Mouse (Mus musculus): ENCODE results near the gene Spata32. TPM values are rescaled to one million over a fixed set of nuclear protein-coding genes. Genes with fewer than 3 reads are reported as not detected.

Gene Spata32
- polyA plus RNA-seq, 1 experiment from 2014 or later: not detected

GRCm38 (mm10) chr11:103177216-103177615 is 41.0 kb downstream of the Spata32 start:
- no peak overlapping the region for H3K9ac ChIP-seq
- no peak overlapping the region for H3K4me2 ChIP-seq (replicated peaks)
- no peaks in the 10 kb centered on the region for H3K9me3 ChIP-seq
- no peak overlapping the region for H3K27ac ChIP-seq
- ATAC-seq: no peak
- no peaks in the 10 kb centered on the region for H3K36me3 ChIP-seq
- peaks cover 7% of the 10 kb centered on the region; the same call in 1 of the 2 replicates for H3K4me1 ChIP-seq (replicated peaks)
- no peak overlapping the region for H3K4me3 ChIP-seq (replicated peaks)
- peaks cover 9% of the 10 kb centered on the region for H3K27me3 ChIP-seq (replicated peaks)
- WGBS: 84% methylated on average over 5 of the region's 5 CpGs

DNA sequence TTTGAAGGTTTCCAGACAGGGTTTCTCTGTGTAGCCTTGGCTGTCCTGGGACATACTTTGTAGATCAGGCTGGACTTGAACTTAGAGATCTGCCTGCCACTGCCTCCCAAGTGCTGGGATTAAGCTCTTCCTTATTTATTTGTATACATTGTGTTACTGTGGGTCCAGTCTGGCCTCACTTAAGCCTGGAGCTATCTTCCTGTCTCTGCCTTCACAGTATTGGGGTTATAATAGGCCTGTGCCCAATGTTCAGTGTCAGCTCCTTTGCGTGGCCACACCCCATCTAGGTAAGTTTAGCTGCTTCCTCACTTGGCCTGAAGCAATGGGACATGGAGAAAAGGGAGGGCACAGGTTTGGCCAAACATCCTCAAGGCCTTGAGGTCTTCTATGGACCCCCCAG is 41.7 kb downstream of the Spata32 start:
- WGBS: 96% methylated on average over 1 of the region's 1 CpGs
- Histone ChIP-seq H3K4me2 (replicated peaks) (no peak overlapping the region), H3K27me3 (replicated peaks) (peaks cover 11% of the 10 kb centered on the region), H3K4me1 (replicated peaks) (0 out of 2 replicates have a peak, but pooled peaks cover 4% of the 10 kb centered on the region), H3K4me3 (replicated peaks) (no peak overlapping the region), H3K9me3 (no peaks in the 10 kb centered on the region), H3K9ac (no peak overlapping the region), H3K27ac (no peak overlapping the region), H3K36me3 (no peaks in the 10 kb centered on the region)
- ATAC-seq: no peak

- Histone ChIP-seq H3K27me3 (replicated peaks) (peaks cover 17% of the 10 kb centered on the region), H3K36me3 (no peaks in the 10 kb centered on the region), H3K9ac (no peak overlapping the region), H3K27ac (no peak overlapping the region), H3K4me3 (replicated peaks) (no peak overlapping the region), H3K4me1 (replicated peaks) (peaks cover 9% of the 10 kb centered on the region), H3K9me3 (no peaks in the 10 kb centered on the region), H3K4me2 (replicated peaks) (no peak overlapping the region)
- WGBS: 71% methylated on average over 14 of the region's 14 CpGs
- no peak for ATAC-seq
Observed at GRCm38 (mm10) chr11:103175688-103176442, 42.4 kb downstream of the Spata32 start.

DNA sequence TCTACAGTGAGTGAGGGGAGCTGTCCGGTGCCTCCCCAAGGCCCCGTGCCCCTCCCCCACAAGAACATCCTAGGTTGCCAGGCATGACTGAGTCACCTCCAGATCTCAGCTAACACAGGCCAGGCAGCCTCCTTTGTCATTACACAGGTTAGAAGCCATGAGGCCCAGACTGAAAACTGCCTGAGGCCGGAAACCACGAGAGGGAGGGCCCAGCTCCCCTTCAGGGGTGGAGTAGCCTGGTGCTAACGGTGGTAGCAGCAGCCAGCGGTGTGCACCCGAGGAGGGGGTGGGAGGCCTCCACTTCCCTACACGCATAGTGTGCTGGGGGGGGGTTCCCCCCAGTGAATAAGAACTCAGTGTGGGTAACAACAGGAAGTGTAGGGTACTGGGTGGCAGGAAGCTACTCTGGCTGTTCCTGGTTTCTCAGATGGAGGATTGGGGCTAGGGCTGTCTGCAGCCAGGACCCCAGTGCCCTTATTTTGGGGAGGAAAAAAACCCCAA is 43.3 kb downstream of the Spata32 start:
- no peak overlapping the region for H3K9ac ChIP-seq
- ATAC-seq: no peak

GRCm38 (mm10) chr11:103174411-103174832 is 43.8 kb downstream of the Spata32 start:
- H3K9ac ChIP-seq: no peak overlapping the region
- WGBS: 76% methylated on average over 5 of the region's 5 CpGs
- H3K4me3 ChIP-seq (replicated peaks): no peak overlapping the region
- no peaks in the 10 kb centered on the region for H3K36me3 ChIP-seq
- H3K4me1 ChIP-seq (replicated peaks): peaks cover 9% of the 10 kb centered on the region
- ATAC-seq: no peak
- H3K27ac ChIP-seq: no peak overlapping the region
- H3K27me3 ChIP-seq (replicated peaks): peaks cover 32% of the 10 kb centered on the region
- H3K9me3 ChIP-seq: no peaks in the 10 kb centered on the region
- H3K4me2 ChIP-seq (replicated peaks): no peak overlapping the region; the same call in 1 of the 2 replicates

More for the DNA sequence above, 43.3 kb downstream of the Spata32 start:
- H3K27ac ChIP-seq: no peak overlapping the region
- H3K4me3 ChIP-seq (replicated peaks): no peak overlapping the region
- H3K4me1 ChIP-seq (replicated peaks): peaks cover 9% of the 10 kb centered on the region
- WGBS: 42% methylated on average over 8 of the region's 8 CpGs
- H3K9me3 ChIP-seq: no peaks in the 10 kb centered on the region
- H3K36me3 ChIP-seq: no peaks in the 10 kb centered on the region
- no peak overlapping the region; the same call in 1 of the 2 replicates for H3K4me2 ChIP-seq (replicated peaks)
- peaks cover 27% of the 10 kb centered on the region for H3K27me3 ChIP-seq (replicated peaks)

- peaks cover 9% of the 10 kb centered on the region for H3K4me1 ChIP-seq (replicated peaks)
- no peaks in the 10 kb centered on the region for H3K36me3 ChIP-seq
- WGBS: 93% methylated on average over 11 of the region's 11 CpGs
- H3K27ac ChIP-seq: no peak overlapping the region
- no peak for ATAC-seq
- no peak overlapping the region for H3K9ac ChIP-seq
- H3K27me3 ChIP-seq (replicated peaks): peaks cover 34% of the 10 kb centered on the region
- H3K4me3 ChIP-seq (replicated peaks): no peak overlapping the region
- no peak overlapping the region for H3K4me2 ChIP-seq (replicated peaks)
- H3K9me3 ChIP-seq: no peaks in the 10 kb centered on the region
Observed at GRCm38 (mm10) chr11:103173771-103174344, 44.4 kb downstream of the Spata32 start.

- ATAC-seq: no peak
Observed at GRCm38 (mm10) chr11:103173041-103173770, 45.0 kb downstream of the Spata32 start.

DNA sequence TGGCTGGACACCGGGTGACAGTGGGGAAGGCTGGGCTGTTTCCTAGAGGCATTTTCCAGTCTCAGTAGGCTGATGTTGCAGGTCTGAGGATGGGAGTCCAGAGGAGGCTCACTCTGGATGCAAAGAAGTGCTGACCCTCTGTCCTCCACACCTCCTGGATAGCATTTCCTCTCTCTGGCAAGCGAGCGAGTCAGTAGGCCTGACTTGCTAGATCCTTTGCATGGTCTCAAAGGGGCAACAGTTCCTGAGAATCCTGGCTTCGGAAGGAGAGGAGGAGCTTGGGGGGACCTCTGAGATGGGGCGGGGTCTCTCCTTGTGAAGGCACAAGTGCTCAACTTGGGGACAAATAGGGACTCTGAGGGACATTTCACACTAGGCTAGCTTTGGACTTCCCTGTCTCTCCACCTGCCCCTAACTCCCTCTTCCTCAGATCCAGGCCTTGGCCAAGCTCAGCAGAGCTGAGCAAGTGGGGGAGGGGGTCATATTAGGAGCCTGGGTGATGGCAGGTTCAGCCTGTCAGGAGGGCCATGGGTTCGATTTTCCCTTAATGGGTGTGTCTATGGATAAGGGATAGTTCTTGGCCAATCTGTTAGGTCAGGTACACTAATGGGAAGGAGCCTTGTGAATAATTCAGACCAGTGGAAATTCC is 45.7 kb downstream of the Spata32 start:
- no peak for ATAC-seq
- Histone ChIP-seq H3K9me3 (no peaks in the 10 kb centered on the region), H3K4me2 (replicated peaks) (0 out of 2 replicates have a peak overlapping the region, but pooled peaks have one; percentile 97), H3K4me1 (replicated peaks) (peaks cover 9% of the 10 kb centered on the region), H3K4me3 (replicated peaks) (no peak overlapping the region), H3K36me3 (no peaks in the 10 kb centered on the region), H3K9ac (no peak overlapping the region), H3K27ac (no peak overlapping the region), H3K27me3 (replicated peaks) (peaks cover 34% of the 10 kb centered on the region)
- 81% methylated on average over 6 of the region's 6 CpGs for WGBS

More at GRCm38 (mm10) chr11:103173041-103173770, 45.0 kb downstream of the Spata32 start:
- no peak overlapping the region for H3K9ac ChIP-seq
- H3K4me1 ChIP-seq (replicated peaks): peaks cover 9% of the 10 kb centered on the region
- 78% methylated on average over 7 of the region's 7 CpGs for WGBS
- no peak overlapping the region for H3K27ac ChIP-seq
- H3K36me3 ChIP-seq: no peaks in the 10 kb centered on the region
- H3K4me2 ChIP-seq (replicated peaks): no peak overlapping the region
- H3K27me3 ChIP-seq (replicated peaks): peaks cover 34% of the 10 kb centered on the region
- no peak overlapping the region for H3K4me3 ChIP-seq (replicated peaks)
- no peaks in the 10 kb centered on the region for H3K9me3 ChIP-seq

DNA sequence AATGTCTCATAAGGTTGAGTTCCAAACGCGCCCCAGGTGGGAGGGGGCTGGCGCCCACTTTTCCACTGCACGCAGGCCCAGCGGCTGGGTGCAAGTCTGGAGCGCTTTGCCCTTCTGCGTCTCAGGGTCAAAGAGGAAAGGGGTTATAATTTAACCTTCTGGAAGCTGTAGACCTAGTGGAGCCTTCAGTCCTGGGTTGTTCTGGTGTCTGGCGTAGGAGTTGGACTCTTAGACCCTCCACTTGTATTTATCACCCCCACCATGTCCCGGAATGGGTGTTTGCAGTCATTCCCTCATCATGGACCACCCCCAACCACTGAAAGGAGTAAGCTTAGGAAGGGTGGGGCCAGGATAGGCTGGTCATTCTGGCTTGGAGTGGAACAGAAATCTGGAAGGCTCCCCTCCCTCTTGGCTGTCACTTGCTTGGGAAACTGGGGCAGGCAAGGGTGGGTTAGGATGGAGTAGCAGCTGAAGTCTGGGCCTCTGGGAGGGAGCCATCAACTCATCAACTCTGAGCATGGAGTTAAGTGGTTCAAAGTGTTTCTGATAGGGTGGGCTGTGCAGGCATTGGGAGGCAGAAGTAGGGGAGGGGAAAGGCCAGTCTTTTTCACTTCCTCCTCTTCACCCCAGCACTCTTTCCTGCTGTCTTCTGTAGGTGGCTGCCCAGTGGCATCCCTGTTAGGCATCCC is 46.4 kb downstream of the Spata32 start:
- H3K27me3 ChIP-seq (replicated peaks): peaks cover 34% of the 10 kb centered on the region
- no peak overlapping the region for H3K27ac ChIP-seq
- H3K9ac ChIP-seq: no peak overlapping the region
- H3K4me2 ChIP-seq (replicated peaks): peak overlapping the region; percentile 97
- H3K36me3 ChIP-seq: no peaks in the 10 kb centered on the region
- peak; percentile 29; the same call in 1 of the 2 replicates for ATAC-seq
- no peaks in the 10 kb centered on the region for H3K9me3 ChIP-seq
- H3K4me3 ChIP-seq (replicated peaks): peak overlapping the region; percentile 55; the same call in 1 of the 2 replicates
- peaks cover 9% of the 10 kb centered on the region for H3K4me1 ChIP-seq (replicated peaks)
- 41% methylated on average over 9 of the region's 9 CpGs for WGBS

GRCm38 (mm10) chr11:103171286-103171620 is 47.0 kb downstream of the Spata32 start:
- H3K4me3 ChIP-seq (replicated peaks): peak overlapping the region; percentile 55
- peak overlapping the region; percentile 97 for H3K4me2 ChIP-seq (replicated peaks)
- peak; percentile 5; the same call in 1 of the 2 replicates for ATAC-seq
- peaks cover 34% of the 10 kb centered on the region for H3K27me3 ChIP-seq (replicated peaks)
- no peaks in the 10 kb centered on the region for H3K9me3 ChIP-seq
- H3K4me1 ChIP-seq (replicated peaks): peaks cover 9% of the 10 kb centered on the region
- H3K27ac ChIP-seq: no peak overlapping the region
- H3K36me3 ChIP-seq: no peaks in the 10 kb centered on the region
- H3K9ac ChIP-seq: peak overlapping the region; percentile 59
- 2% methylated on average over 22 of the region's 23 CpGs for WGBS

DNA sequence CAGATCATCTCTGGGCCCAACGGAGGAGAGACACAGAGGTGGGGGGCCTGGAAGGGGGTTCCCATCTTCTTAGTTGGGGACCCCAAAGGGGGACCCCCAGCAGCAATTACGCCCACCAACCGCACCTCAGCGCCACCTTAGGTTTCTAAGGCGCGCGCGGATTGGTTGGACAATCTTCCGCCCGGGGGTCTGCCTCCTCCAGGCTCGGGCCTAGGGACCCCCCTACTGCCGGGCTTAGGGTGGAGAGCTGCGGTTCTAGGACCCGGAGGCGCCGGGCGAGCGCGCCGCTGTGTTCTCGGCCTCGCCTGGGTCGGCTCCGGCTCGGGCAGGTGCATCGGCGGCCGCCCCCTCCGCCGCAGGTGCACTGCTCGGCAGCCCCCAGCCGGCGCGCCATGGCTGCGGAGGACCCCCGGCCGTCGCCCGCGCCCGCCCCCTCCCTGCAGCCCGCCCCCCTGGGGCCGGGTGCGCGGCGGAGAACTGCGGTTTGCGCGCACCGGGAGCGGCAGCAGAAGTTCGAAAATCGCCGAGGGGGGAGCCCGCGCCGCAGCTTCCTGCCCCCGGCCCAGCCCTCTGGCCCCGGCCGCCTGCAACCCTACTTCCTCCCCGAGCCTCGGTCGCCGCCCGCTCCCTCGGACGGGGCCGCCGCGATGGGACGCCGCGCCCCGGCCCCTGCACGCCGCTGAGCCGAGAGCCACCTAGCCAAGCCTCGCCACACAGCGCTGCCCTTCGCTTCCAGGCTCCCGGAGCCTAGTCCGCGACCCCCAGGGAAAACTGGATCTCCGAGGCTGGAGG is 47.5 kb downstream of the Spata32 start, which contains the start of gene Fmnl1:
Fmnl1 (plus strand) TSS at position 614 of the 792 bp plus-strand sequence.
- H3K27ac ChIP-seq: no peak within 1 kb of the TSS

More for the DNA sequence above, 47.5 kb downstream of the Spata32 start, which contains the start of gene Fmnl1:
- Histone ChIP-seq H3K36me3 (no peaks in the 10 kb centered on the region), H3K4me2 (replicated peaks) (peak within 1 kb of the TSS; percentile 97), H3K9me3 (no peaks in the 10 kb centered on the region), H3K9ac (peak within 1 kb of the TSS; percentile 59), H3K4me3 (replicated peaks) (peak within 1 kb of the TSS; percentile 55), H3K27me3 (replicated peaks) (peaks cover 34% of the 10 kb centered on the region), H3K4me1 (replicated peaks) (peaks cover 9% of the 10 kb centered on the region)
- under 1% methylated on average over 83 of the region's 84 CpGs for whole genome bisulfite sequencing
- peak; percentile 66 for ATAC-seq
